Mouse (Mus musculus) neural tube, embryonic 11.5 days (tissue): ENCODE results near the gene Anxa1. TPM values are rescaled to one million over a fixed set of nuclear protein-coding genes. Genes with fewer than 3 reads are reported as not detected.

Source experiments
- polyA plus RNA-seq: library from polyadenylated mRNA; unstranded; fragments of >200 nt; fragmentation: Nextera tagmentation; extraction: Ambion mirVana; gene quantifications from 2 replicates; pipeline ENCODE4 v1.2.1, GENCODE M21; 2014

The Anxa1 gene
- polyA plus RNA-seq, 1 experiment from 2014 or later: 4.8 TPM

Other genes with a start within 250 kb of the Anxa1 start
- gene Aldh1a1, start 101.8 kb upstream of the Anxa1 start, polyA plus RNA-seq: 0.28 TPM in 1 of 2 replicates, not detected in the other